Mouse (Mus musculus) lung, adult 2 months (tissue): ENCODE data around the gene Iqca.

Experiments used
- CTCF ChIP-seq: fragments of 200-500 bp; IDR thresholded peaks from 2 replicates; pipeline ENCODE4 v1.5.1; 2011; ENCODE audit warnings: mild to moderate bottlenecking, low read length, control low read depth; ENCODE audit not compliant: insufficient read depth
- POLR2A ChIP-seq: fragments of 200-500 bp; IDR thresholded peaks from 2 replicates; pipeline ENCODE4 v1.6.1; 2011; ENCODE audit warnings: low read depth, mild to moderate bottlenecking, control low read depth, low read length, borderline replicate concordance; ENCODE audit errors: extremely low read depth

- TF ChIP-seq POLR2A (no peak), CTCF (no peak)
Observed at GRCm38 (mm10) chr1:90103896-90104487, 49.2 kb downstream of the Iqca start.
